Comparison of ENCODE assay signal across 32 mouse cellular contexts in genomic region chr12:49940818-49941217, GRCm38 (mm10).
"Had no signal": no experiment of that assay in that cellular context is flagged by ENCODE, and none has a peak within 500 bp of the region (broad histone marks: within the 10 kb centered on the region; RNA-seq: fewer than 3 reads in every experiment).

No protein-coding gene starts in this region.

- ATAC-seq: liver, embryonic 12.5 days; liver, postnatal 0 days; lung, postnatal 0 days; midbrain, embryonic 13.5 days; midbrain, embryonic 15.5 days; midbrain, embryonic 16.5 days had no signal

- H3K9me3 ChIP-seq: limb, embryonic 10.5 days; limb, embryonic 12.5 days; limb, embryonic 13.5 days; limb, embryonic 15.5 days; liver, embryonic 12.5 days; liver, embryonic 13.5 days; liver, embryonic 15.5 days; lung, embryonic 15.5 days; megakaryocyte, embryonic 14.5 days; midbrain, embryonic 10.5 days; midbrain, embryonic 12.5 days; midbrain, embryonic 13.5 days; midbrain, embryonic 15.5 days; neural tube, embryonic 12.5 days had no signal

- H3K27me3 ChIP-seq: limb, embryonic 12.5 days; limb, embryonic 13.5 days; limb, embryonic 15.5 days; liver, embryonic 12.5 days; liver, embryonic 13.5 days; liver, embryonic 15.5 days; lung, embryonic 15.5 days; megakaryocyte, embryonic 14.5 days; midbrain, embryonic 12.5 days; midbrain, embryonic 13.5 days; midbrain, embryonic 15.5 days; neural tube, embryonic 12.5 days had no signal

- H3K9ac ChIP-seq: limb, embryonic 12.5 days; limb, embryonic 13.5 days; limb, embryonic 15.5 days; liver, embryonic 12.5 days; liver, embryonic 13.5 days; liver, embryonic 14.5 days; liver, embryonic 15.5 days; liver, postnatal 0 days; lung, embryonic 14.5 days; lung, embryonic 15.5 days; midbrain, embryonic 12.5 days; midbrain, embryonic 13.5 days; midbrain, embryonic 15.5 days; neural tube, embryonic 12.5 days had no signal

- H3K4me1 ChIP-seq: limb, embryonic 10.5 days; limb, embryonic 12.5 days; limb, embryonic 13.5 days; limb, embryonic 15.5 days; liver, embryonic 12.5 days; liver, embryonic 13.5 days; liver, embryonic 15.5 days; lung, embryonic 15.5 days; megakaryocyte, embryonic 14.5 days; neural tube, embryonic 12.5 days had no signal

- H3K27ac ChIP-seq: limb, embryonic 10.5 days; limb, embryonic 12.5 days; limb, embryonic 13.5 days; limb, embryonic 15.5 days; liver, embryonic 12.5 days; liver, embryonic 13.5 days; liver, embryonic 14.5 days; liver, embryonic 15.5 days; lung, embryonic 15.5 days; macrophage; midbrain, embryonic 10.5 days; midbrain, embryonic 12.5 days; midbrain, embryonic 13.5 days; midbrain, embryonic 15.5 days; neural tube, embryonic 12.5 days had no signal

- H3K4me2 ChIP-seq: limb, embryonic 12.5 days; limb, embryonic 13.5 days; limb, embryonic 15.5 days; liver, embryonic 11.5 days; liver, embryonic 12.5 days; liver, embryonic 13.5 days; liver, embryonic 15.5 days; lung, embryonic 14.5 days; lung, embryonic 15.5 days; midbrain, embryonic 11.5 days; midbrain, embryonic 12.5 days; midbrain, embryonic 13.5 days; midbrain, embryonic 15.5 days; neural tube, embryonic 12.5 days had no signal

- H3K4me3 ChIP-seq: limb, embryonic 10.5 days; limb, embryonic 12.5 days; limb, embryonic 13.5 days; limb, embryonic 15.5 days; liver, embryonic 12.5 days; liver, embryonic 13.5 days; liver, embryonic 15.5 days; lung, embryonic 15.5 days; megakaryocyte, embryonic 14.5 days; midbrain, embryonic 10.5 days; midbrain, embryonic 12.5 days; midbrain, embryonic 13.5 days; midbrain, embryonic 15.5 days; myocyte; neural tube, embryonic 12.5 days had no signal

- DNase-seq: left cerebral cortex, postnatal 4 days; liver; liver, embryonic 13.5 days; liver, postnatal 0 days; lung, adult 18-20 months; lung, adult 2 months; lung, embryonic 14.5 days; lung, postnatal 10 days; lung, postnatal 14 days; lung, postnatal 36 days; lung, postnatal 4 days; midbrain, embryonic 14.5 days had no signal

- H3K36me3 ChIP-seq: limb, embryonic 10.5 days; limb, embryonic 12.5 days; limb, embryonic 13.5 days; limb, embryonic 15.5 days; liver, embryonic 12.5 days; liver, embryonic 13.5 days; liver, embryonic 15.5 days; lung, embryonic 15.5 days; midbrain, embryonic 10.5 days; midbrain, embryonic 12.5 days; midbrain, embryonic 13.5 days; midbrain, embryonic 15.5 days; neural tube, embryonic 12.5 days had no signal
